ENCODE assay signal across 8 mouse cellular contexts in genomic region chr10:5194671-5195234, GRCm38 (mm10).
DNase-seq lines count a peak whose midpoint lies in the region; ATAC-seq and TF ChIP-seq lines count a peak whose summit lies in the region.

No protein-coding gene starts in this region.

- DNase-seq in MEL (ENCODE audit: low read depth, low spot score), result peak; percentile 91
- peak; percentile 83 for DNase-seq in cerebellum, adult 8-10 months
- DNase-seq in forelimb bud, embryonic 11.5 days (ENCODE audit: low read depth, low spot score), result peak; percentile 69
- peak; percentile 49 to 64 for DNase-seq in layer of hippocampus, postnatal 10 days (ENCODE audit: low spot score in 2 of 2)
- peak; percentile 44 for DNase-seq in lung, postnatal 0 days (ENCODE audit: low spot score)
- peak; percentile 24 for DNase-seq in ovary, postnatal 10 days (ENCODE audit: low spot score)
- DNase-seq in thymus, postnatal 0 days (ENCODE audit: low spot score), result peak; percentile 91

- peak in 2 of 3 experiments; percentile 12 to 49; a peak in 2 of 6 replicates for TF ChIP-seq CTCF in MEL (IDR thresholded peaks at IDR 0.05 in 2 of 3, conservative IDR thresholded peaks at IDR 0.05 in 1 of 3; ENCODE audit: control insufficient read depth in 1 of 3, insufficient read depth in 1 of 3, low read depth in 2 of 3, low read length in 3 of 3, poor library complexity in 1 of 3, severe bottlenecking in 1 of 3)
- peak; percentile 28 for TF ChIP-seq CTCF in lung, postnatal 0 days (IDR thresholded peaks at IDR 0.05)

- no peaks in the 10 kb centered on the region for H3K27me3 ChIP-seq in MEL (ENCODE audit: control insufficient read depth in 1 of 2, insufficient read depth in 2 of 2, low read length in 2 of 2)
- H3K27me3 ChIP-seq in lung, postnatal 0 days (replicated peaks; ENCODE audit: insufficient read depth, low read length), result no peaks in the 10 kb centered on the region

- TF ChIP-seq POLR2A in MEL (IDR thresholded peaks at IDR 0.05; ENCODE audit: control insufficient read depth in 1 of 2, insufficient read depth in 1 of 2, low read depth in 1 of 2, low read length in 2 of 2, poor library complexity in 1 of 2), result peak; percentile 75 to 84

- TF ChIP-seq EP300 in MEL (IDR thresholded peaks at IDR 0.05; ENCODE audit: low read depth in 1 of 2, low read length in 2 of 2), result no peak; a peak in 1 of 4 replicates
- TF ChIP-seq EP300 in lung, postnatal 0 days (IDR thresholded peaks at IDR 0.05), result no peak

- 6% methylated on average over 13 of the region's 13 CpGs for WGBS in lung, postnatal 0 days

- TF ChIP-seq RAD21 in MEL (IDR thresholded peaks at IDR 0.05; ENCODE audit: low read depth, low read length), result peak; percentile 39

- peak overlapping the region; percentile 79 for H3K9ac ChIP-seq in MEL (ENCODE audit: control insufficient read depth, low read depth, low read length, poor library complexity, severe bottlenecking)
- no peak overlapping the region for H3K9ac ChIP-seq in lung, postnatal 0 days (replicated peaks; ENCODE audit: low read depth)

- H3K27ac ChIP-seq in MEL (ENCODE audit: control insufficient read depth, low read depth, low read length), result peak overlapping the region; percentile 95
- no peak overlapping the region for H3K27ac ChIP-seq in lung, postnatal 0 days (ENCODE audit: low read length)

- peaks cover 0 to 20% of the 10 kb centered on the region in 2 experiments; a peak in 2 of 4 replicates for H3K36me3 ChIP-seq in MEL (ENCODE audit: control insufficient read depth in 1 of 2, insufficient read depth in 2 of 2, low read length in 2 of 2)
- no peaks in the 10 kb centered on the region for H3K36me3 ChIP-seq in lung, postnatal 0 days (ENCODE audit: insufficient read depth, low read length)

- H3K4me2 ChIP-seq in lung, postnatal 0 days (replicated peaks; ENCODE audit: low read depth, low read length), result peak overlapping the region; percentile 54

- ATAC-seq in hematopoietic stem cell, adult 5-6 weeks (replicated peaks in 1 of 2; ENCODE audit: insufficient read depth in 1 of 2, low FRiP score in 2 of 2, low TSS enrichment in 1 of 2, low read depth in 1 of 2, poor library complexity in 2 of 2, severe bottlenecking in 2 of 2), result peak; percentile 96 to 97
- peak; percentile 84 for ATAC-seq in lung, postnatal 0 days

- peak overlapping the region; percentile 85 for H3K4me3 ChIP-seq in MEL (ENCODE audit: control insufficient read depth in 1 of 2, insufficient read depth in 1 of 2, low read depth in 2 of 2, low read length in 2 of 2)
- H3K4me3 ChIP-seq in lung, postnatal 0 days (ENCODE audit: low read depth, low read length), result peak overlapping the region; percentile 28

- peaks cover 17 to 19% of the 10 kb centered on the region in 2 experiments for H3K4me1 ChIP-seq in MEL (ENCODE audit: control insufficient read depth in 1 of 2, insufficient read depth in 2 of 2, low read length in 2 of 2)
- H3K4me1 ChIP-seq in lung, postnatal 0 days (ENCODE audit: insufficient read depth, low read depth, low read length), result no peaks in the 10 kb centered on the region

- peaks cover 3% of the 10 kb centered on the region; the same call in 1 of the 2 replicates for H3K79me2 ChIP-seq in MEL (ENCODE audit: control insufficient read depth, insufficient read depth, low read length, poor library complexity)

- H3K9me3 ChIP-seq in MEL (replicated peaks; ENCODE audit: insufficient read depth, low read length), result no peaks in the 10 kb centered on the region
- H3K9me3 ChIP-seq in lung, postnatal 0 days (ENCODE audit: low read length), result no peaks in the 10 kb centered on the region

TF ChIP-seq in MEL, 35 proteins besides CTCF, POLR2A, EP300 and RAD21:
- TF ChIP-seq SIN3A (IDR thresholded peaks at IDR 0.05; ENCODE audit: low read length) (peak; percentile 79), E2F4 (IDR thresholded peaks at IDR 0.05; ENCODE audit: borderline replicate concordance, low read depth, low read length) (no peak), JUND (IDR thresholded peaks at IDR 0.05; ENCODE audit: low read depth, low read length) (no peak), TCF12 (IDR thresholded peaks at IDR 0.05; ENCODE audit: low read depth, low read length) (peak; percentile 13; the same call in 1 of the 2 replicates), CHD2 (IDR thresholded peaks at IDR 0.05; ENCODE audit: low read length) (no peak), MYC (IDR thresholded peaks at IDR 0.05; ENCODE audit: low read depth, low read length) (peak; percentile 29; the same call in 1 of the 2 replicates), SMC3 (IDR thresholded peaks at IDR 0.05; ENCODE audit: low read depth, low read length) (peak; percentile 30; the same call in 1 of the 2 replicates), ZC3H11A (IDR thresholded peaks at IDR 0.05; ENCODE audit: low read depth, low read length) (0 out of 2 replicates have a peak, but pooled peaks have one; percentile 16), ZKSCAN1 (IDR thresholded peaks at IDR 0.05; ENCODE audit: low read depth, low read length) (peak; percentile 81; the same call in 1 of the 2 replicates), MAX (IDR thresholded peaks at IDR 0.05; ENCODE audit: low read length) (peak; percentile 72), POLR2AphosphoS5 (IDR thresholded peaks at IDR 0.05; ENCODE audit: borderline replicate concordance, low read depth, low read length) (no peak), NELFE (IDR thresholded peaks at IDR 0.05; ENCODE audit: low read depth, low read length) (peak; percentile 56), MXI1 (IDR thresholded peaks at IDR 0.05; ENCODE audit: low read depth, low read length) (0 out of 2 replicates have a peak, but pooled peaks have one; percentile 42), MYB (IDR thresholded peaks at IDR 0.05; ENCODE audit: low read depth, low read length) (no peak), POLR2AphosphoS2 (IDR thresholded peaks at IDR 0.05; ENCODE audit: low read length) (peak; percentile 36; the same call in 1 of the 2 replicates), KAT2A (conservative IDR thresholded peaks at IDR 0.05; ENCODE audit: low read depth, low read length) (no peak), MEF2A (IDR thresholded peaks at IDR 0.05; ENCODE audit: extremely low read depth, insufficient replicate concordance, low read depth, low read length, poor library complexity, severe bottlenecking) (no peak), MAZ (IDR thresholded peaks at IDR 0.05; ENCODE audit: low read depth, low read length) (no peak), BHLHE40 (IDR thresholded peaks at IDR 0.05; ENCODE audit: borderline replicate concordance, low read depth, low read length) (peak; percentile 73; the same call in 1 of the 2 replicates), USF2 (IDR thresholded peaks at IDR 0.05; ENCODE audit: borderline replicate concordance in 1 of 2, insufficient read depth in 1 of 2, low read depth in 1 of 2, low read length in 2 of 2) (peak; percentile 14 to 82; a peak in 2 of 4 replicates), MAFK (IDR thresholded peaks at IDR 0.05; ENCODE audit: borderline replicate concordance, low read depth, low read length) (peak; percentile 48; the same call in 1 of the 2 replicates), NRF1 (IDR thresholded peaks at IDR 0.05; ENCODE audit: insufficient read depth, low read depth, low read length, poor library complexity, severe bottlenecking) (peak; percentile 11; the same call in 1 of the 2 replicates), TAL1 (IDR thresholded peaks at IDR 0.05; ENCODE audit: low read length) (no peak), GATA1 (IDR thresholded peaks at IDR 0.05; ENCODE audit: low read depth, low read length) (no peak), ETS1 (IDR thresholded peaks at IDR 0.05; ENCODE audit: low read depth, low read length) (peak; percentile 49), ELF1 (IDR thresholded peaks at IDR 0.05; ENCODE audit: low read depth, low read length) (no peak), UBTF (IDR thresholded peaks at IDR 0.05; ENCODE audit: borderline replicate concordance, insufficient read depth, low read depth, low read length) (no peak), TBP (IDR thresholded peaks at IDR 0.05; ENCODE audit: low read depth, low read length) (no peak; the same call in 1 of the 2 replicates), ZMIZ1 (IDR thresholded peaks at IDR 0.05; ENCODE audit: low read depth, low read length) (peak; percentile 67; the same call in 1 of the 2 replicates), USF1 (IDR thresholded peaks at IDR 0.05; ENCODE audit: low read depth, low read length) (peak; percentile 95), CHD1 (IDR thresholded peaks at IDR 0.05; ENCODE audit: low read depth, low read length) (peak; percentile 99), GABPA (IDR thresholded peaks at IDR 0.05; ENCODE audit: low read depth, low read length) (no peak), RCOR1 (IDR thresholded peaks at IDR 0.05; ENCODE audit: low read depth, low read length) (no peak; the same call in 1 of the 2 replicates), HCFC1 (IDR thresholded peaks at IDR 0.05; ENCODE audit: low read depth, low read length) (no peak; the same call in 1 of the 2 replicates), ZNF384 (IDR thresholded peaks at IDR 0.05; ENCODE audit: low read depth, low read length) (peak; percentile 99)

Comparison
In these comparisons a context has a peak if more than half of its experiments do, and no peak if none do; other contexts are left out.
1. DNase-seq: peak in every context shown above with its lines; median percentile 91 in MEL; 91 in thymus, postnatal 0 days; 83 in cerebellum, adult 8-10 months; 69 in forelimb bud, embryonic 11.5 days; 56 in layer of hippocampus, postnatal 10 days; 44 in lung, postnatal 0 days; 24 in ovary, postnatal 10 days.